Mouse (Mus musculus): ENCODE results near the gene Tns4. TPM values are rescaled to one million over a fixed set of nuclear protein-coding genes. Genes with fewer than 3 reads are reported as not detected.
A peak's percentile ranks its signal among the peaks of the same experiment; 100 is the strongest.

Gene Tns4
- polyA plus RNA-seq (2014; fragmentation: Nextera tagmentation; extraction: Ambion mirVana) = 0.22 and 0.86 TPM in 2 replicates

DNA sequence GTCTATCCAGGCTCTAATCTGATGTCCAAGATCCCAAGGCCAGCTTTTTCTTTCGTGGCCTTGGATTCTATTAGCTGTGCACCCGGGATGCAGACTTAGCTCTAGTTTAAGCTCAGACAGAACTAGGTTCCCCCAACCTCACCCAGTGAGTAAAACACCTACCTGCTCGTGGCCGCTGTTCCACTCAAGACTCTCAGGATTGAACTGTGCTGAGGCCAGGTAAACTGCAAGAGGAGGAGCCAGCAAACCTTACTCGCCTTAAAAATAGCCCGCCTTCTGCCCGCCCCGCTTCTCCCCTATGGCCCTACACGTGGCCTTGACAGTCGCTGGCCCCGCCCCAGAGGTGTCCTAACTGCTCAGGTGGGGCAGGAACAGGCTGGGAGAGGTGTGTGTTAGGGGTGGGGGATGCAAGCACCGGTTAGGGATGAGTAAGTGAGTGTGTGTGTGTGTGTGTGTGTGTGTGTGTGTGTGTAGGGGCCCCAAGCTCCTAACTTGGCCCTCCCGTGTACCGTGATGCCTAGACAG is at the start of gene Tns4:
Gene Tns4 (minus strand): TSS at position 230 of the 525 bp plus-strand sequence.
- Histone ChIP-seq H3K9me3 (replicated peaks; ENCODE audit: control insufficient read depth, low read length) (no peaks in the 10 kb centered on the region), H3K9ac (replicated peaks; ENCODE audit: low read length) (no peak within 1 kb of the TSS; the same call in 1 of the 2 replicates), H3K4me1 (ENCODE audit: control insufficient read depth, insufficient read depth, low read length) (no peaks in the 10 kb centered on the region), H3K4me2 (ENCODE audit: low read depth, low read length) (no peak within 1 kb of the TSS), H3K4me3 (ENCODE audit: low read depth, low read length) (no peak within 1 kb of the TSS), H3K27me3 (ENCODE audit: control insufficient read depth, insufficient read depth, low read length) (no peaks in the 10 kb centered on the region), H3K36me3 (replicated peaks; ENCODE audit: control insufficient read depth, insufficient read depth, low read depth, low read length) (no peaks in the 10 kb centered on the region), H3K27ac (replicated peaks; ENCODE audit: low read depth, low read length) (no peak within 1 kb of the TSS)
- DNase-seq (ENCODE audit: low spot score) (no peak), ATAC-seq (replicated peaks; ENCODE audit: insufficient number of reproducible peaks, low FRiP score, low TSS enrichment, low read depth) (no peak)
- WGBS = 61% methylated on average over 14 of the region's 14 CpGs

DNA sequence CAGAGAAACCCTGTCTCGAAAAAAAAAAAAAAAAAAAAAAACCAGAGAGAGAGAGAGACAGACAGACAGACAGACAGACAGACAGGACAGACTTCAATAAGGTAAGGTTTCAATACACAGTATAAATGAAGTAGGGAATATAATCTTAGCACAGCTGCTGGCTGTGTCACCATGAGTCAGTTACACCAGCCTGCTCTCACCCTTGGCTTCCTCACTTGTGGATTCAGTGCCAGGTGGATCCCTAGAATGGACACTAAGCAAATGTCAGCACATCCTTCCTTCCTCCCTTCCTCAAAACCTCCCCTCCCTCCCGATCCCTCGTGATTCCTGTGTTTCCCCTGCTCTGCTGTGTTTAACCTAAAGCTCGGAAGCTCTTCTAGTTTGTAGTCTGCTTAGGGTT is 48.3 kb upstream of the Tns4 start:
- H3K9me3 ChIP-seq (replicated peaks; ENCODE audit: control insufficient read depth, low read length) = no peaks in the 10 kb centered on the region
- WGBS = 70% methylated on average over 3 of the region's 4 CpGs

DNA sequence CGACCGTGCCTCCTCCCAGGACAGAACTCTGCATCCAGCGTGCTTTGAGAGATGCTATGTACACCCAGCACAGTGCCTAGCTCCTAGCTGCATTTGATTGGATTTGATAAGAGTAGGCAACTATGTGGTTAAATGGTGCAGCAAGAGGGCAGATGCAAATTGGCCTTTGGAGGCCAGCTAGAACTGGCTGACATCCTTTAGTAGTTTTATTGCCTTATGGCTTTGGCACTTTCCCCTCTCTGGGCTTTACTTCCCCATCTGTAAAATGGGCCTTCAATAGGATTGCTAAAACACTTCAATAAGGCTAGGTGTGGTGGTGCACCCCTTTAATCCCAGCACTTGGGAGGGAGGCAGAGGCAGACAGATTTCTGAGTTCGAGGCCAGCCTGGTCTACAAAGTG is 47.9 kb upstream of the Tns4 start:
- Histone ChIP-seq H3K9me3 (replicated peaks; ENCODE audit: control insufficient read depth, low read length) (no peaks in the 10 kb centered on the region), H3K36me3 (replicated peaks; ENCODE audit: control insufficient read depth, insufficient read depth, low read depth, low read length) (no peaks in the 10 kb centered on the region), H3K4me2 (ENCODE audit: low read depth, low read length) (no peak overlapping the region), H3K4me1 (ENCODE audit: control insufficient read depth, insufficient read depth, low read length) (peaks cover 16% of the 10 kb centered on the region), H3K27ac (replicated peaks; ENCODE audit: low read depth, low read length) (no peak overlapping the region), H3K27me3 (ENCODE audit: control insufficient read depth, insufficient read depth, low read length) (no peaks in the 10 kb centered on the region), H3K9ac (replicated peaks; ENCODE audit: low read length) (no peak overlapping the region), H3K4me3 (ENCODE audit: low read depth, low read length) (no peak overlapping the region)
- 69% methylated on average over 4 of the region's 4 CpGs for WGBS
- no peak for ATAC-seq (replicated peaks; ENCODE audit: insufficient number of reproducible peaks, low FRiP score, low TSS enrichment, low read depth)
- DNase-seq (ENCODE audit: low spot score) = no peak

More for the DNA sequence above, 48.3 kb upstream of the Tns4 start:
- Histone ChIP-seq H3K4me3 (ENCODE audit: low read depth, low read length) (no peak overlapping the region), H3K36me3 (replicated peaks; ENCODE audit: control insufficient read depth, insufficient read depth, low read depth, low read length) (no peaks in the 10 kb centered on the region), H3K27me3 (ENCODE audit: control insufficient read depth, insufficient read depth, low read length) (no peaks in the 10 kb centered on the region), H3K27ac (replicated peaks; ENCODE audit: low read depth, low read length) (no peak overlapping the region), H3K4me2 (ENCODE audit: low read depth, low read length) (no peak overlapping the region), H3K4me1 (ENCODE audit: control insufficient read depth, insufficient read depth, low read length) (peaks cover 12% of the 10 kb centered on the region), H3K9ac (replicated peaks; ENCODE audit: low read length) (no peak overlapping the region)
- no peak for DNase-seq (ENCODE audit: low spot score)
- no peak for ATAC-seq (replicated peaks; ENCODE audit: insufficient number of reproducible peaks, low FRiP score, low TSS enrichment, low read depth)

DNA sequence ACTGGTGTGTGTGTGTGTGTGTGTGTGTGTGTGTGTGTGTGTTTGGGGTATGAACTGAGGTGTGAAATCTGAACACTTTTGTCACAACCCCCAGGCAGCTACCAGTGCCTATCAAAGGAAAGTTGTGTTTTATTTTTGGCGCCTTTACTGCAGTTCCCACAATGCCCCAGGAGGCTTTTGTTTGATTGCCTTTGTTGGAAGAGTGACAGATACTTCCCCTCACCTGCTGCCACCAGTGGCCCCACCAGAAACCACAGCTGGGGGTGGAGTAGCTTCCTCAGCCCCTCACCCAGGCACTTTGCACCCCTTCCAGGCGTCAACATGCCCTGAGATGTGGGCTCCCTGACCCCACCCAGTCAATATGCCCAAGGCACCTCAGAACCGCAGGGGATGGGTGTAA is 47.3 kb upstream of the Tns4 start:
- H3K9ac ChIP-seq (replicated peaks; ENCODE audit: low read length) = 0 out of 2 replicates have a peak overlapping the region, but pooled peaks have one; percentile 11
- no peak overlapping the region for H3K4me2 ChIP-seq (ENCODE audit: low read depth, low read length)
- H3K4me1 ChIP-seq (ENCODE audit: control insufficient read depth, insufficient read depth, low read length) = peaks cover 21% of the 10 kb centered on the region
- no peaks in the 10 kb centered on the region for H3K36me3 ChIP-seq (replicated peaks; ENCODE audit: control insufficient read depth, insufficient read depth, low read depth, low read length)
- no peak overlapping the region for H3K4me3 ChIP-seq (ENCODE audit: low read depth, low read length)
- DNase-seq (ENCODE audit: low spot score) (no peak), ATAC-seq (replicated peaks; ENCODE audit: insufficient number of reproducible peaks, low FRiP score, low TSS enrichment, low read depth) (no peak)
- WGBS = 60% methylated on average over 3 of the region's 3 CpGs
- no peaks in the 10 kb centered on the region for H3K9me3 ChIP-seq (replicated peaks; ENCODE audit: control insufficient read depth, low read length)
- no peak overlapping the region for H3K27ac ChIP-seq (replicated peaks; ENCODE audit: low read depth, low read length)
- no peaks in the 10 kb centered on the region for H3K27me3 ChIP-seq (ENCODE audit: control insufficient read depth, insufficient read depth, low read length)

DNA sequence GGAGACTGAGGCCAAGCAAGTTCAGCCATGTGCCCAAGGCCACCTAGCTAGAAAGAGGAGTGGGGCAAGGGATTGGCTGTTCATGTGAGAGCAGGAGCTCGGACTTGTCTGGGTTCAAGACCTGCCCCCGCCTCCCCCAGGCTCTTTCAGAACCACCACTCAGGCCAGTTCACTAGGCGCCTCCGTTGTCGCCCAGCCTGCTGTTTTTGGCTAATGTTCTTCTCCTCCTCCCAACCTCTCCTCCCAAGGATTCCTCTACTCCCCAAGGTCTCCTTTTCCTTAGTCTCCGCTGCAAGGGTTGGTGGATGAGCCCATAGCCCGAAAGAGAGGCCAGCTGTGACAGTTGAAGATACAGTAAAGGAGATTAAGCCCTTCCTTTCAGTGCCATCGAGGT is 45.9 kb upstream of the Tns4 start:
- H3K27ac ChIP-seq (replicated peaks; ENCODE audit: low read depth, low read length) = peak overlapping the region; percentile 88
- no peaks in the 10 kb centered on the region for H3K27me3 ChIP-seq (ENCODE audit: control insufficient read depth, insufficient read depth, low read length)
- ATAC-seq (replicated peaks; ENCODE audit: insufficient number of reproducible peaks, low FRiP score, low TSS enrichment, low read depth) = no peak
- DNase-seq (ENCODE audit: low spot score) = no peak
- no peak overlapping the region for H3K4me3 ChIP-seq (ENCODE audit: low read depth, low read length)
- WGBS = 55% methylated on average over 8 of the region's 8 CpGs
- H3K4me1 ChIP-seq (ENCODE audit: control insufficient read depth, insufficient read depth, low read length) = peaks cover 21% of the 10 kb centered on the region
- no peak overlapping the region for H3K9ac ChIP-seq (replicated peaks; ENCODE audit: low read length)
- H3K9me3 ChIP-seq (replicated peaks; ENCODE audit: control insufficient read depth, low read length) = no peaks in the 10 kb centered on the region
- H3K36me3 ChIP-seq (replicated peaks; ENCODE audit: control insufficient read depth, insufficient read depth, low read depth, low read length) = no peaks in the 10 kb centered on the region
- no peak overlapping the region; the same call in 1 of the 2 replicates for H3K4me2 ChIP-seq (ENCODE audit: low read depth, low read length)

DNA sequence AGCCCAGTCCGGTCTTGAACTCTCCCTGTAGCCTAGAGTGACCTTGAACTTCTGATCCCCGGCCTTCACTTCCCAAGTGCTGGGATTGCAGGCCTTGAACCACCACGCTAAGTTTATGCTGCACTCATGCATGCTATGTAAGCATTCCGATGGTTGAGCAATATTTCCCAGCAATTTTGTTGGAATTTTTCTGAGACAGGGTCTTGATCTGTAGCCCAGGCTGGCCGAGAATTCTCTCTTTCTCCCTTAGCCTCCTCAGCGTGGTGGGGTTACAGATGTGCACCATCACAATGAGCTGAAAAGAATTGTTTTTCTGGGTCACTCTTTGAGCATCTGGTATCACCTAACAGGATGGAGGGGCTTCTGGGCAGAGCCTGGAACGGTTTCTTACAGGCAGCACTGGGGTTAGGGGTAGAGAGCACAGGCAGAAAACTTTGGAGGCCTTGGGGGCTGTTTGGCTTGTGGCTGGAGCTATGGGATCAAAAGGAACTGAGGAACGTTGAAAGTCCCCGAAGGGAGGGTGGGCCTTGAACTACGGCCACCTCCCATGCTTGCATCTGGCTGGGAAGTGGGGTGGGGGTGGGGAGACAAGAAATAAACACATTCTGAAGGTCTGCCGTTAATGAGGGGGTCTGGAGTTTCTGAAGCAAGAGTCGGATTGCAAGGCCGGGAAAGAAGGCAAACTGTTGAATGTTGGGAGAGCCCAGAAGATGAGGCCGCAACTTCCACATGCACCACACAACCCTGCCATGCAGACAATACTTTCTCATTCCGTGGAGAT is 45.4 kb upstream of the Tns4 start:
- DNase-seq (ENCODE audit: low spot score) (peak; percentile 55), ATAC-seq (replicated peaks; ENCODE audit: insufficient number of reproducible peaks, low FRiP score, low TSS enrichment, low read depth) (no peak)
- no peak overlapping the region for H3K4me3 ChIP-seq (ENCODE audit: low read depth, low read length)
- no peaks in the 10 kb centered on the region for H3K9me3 ChIP-seq (replicated peaks; ENCODE audit: control insufficient read depth, low read length)
- no peaks in the 10 kb centered on the region for H3K36me3 ChIP-seq (replicated peaks; ENCODE audit: control insufficient read depth, insufficient read depth, low read depth, low read length)
- WGBS = 30% methylated on average over 15 of the region's 15 CpGs
- peak overlapping the region; percentile 88 for H3K27ac ChIP-seq (replicated peaks; ENCODE audit: low read depth, low read length)
- H3K9ac ChIP-seq (replicated peaks; ENCODE audit: low read length) = no peak overlapping the region
- H3K4me2 ChIP-seq (ENCODE audit: low read depth, low read length) = no peak overlapping the region
- peaks cover 21% of the 10 kb centered on the region for H3K4me1 ChIP-seq (ENCODE audit: control insufficient read depth, insufficient read depth, low read length)
- no peaks in the 10 kb centered on the region for H3K27me3 ChIP-seq (ENCODE audit: control insufficient read depth, insufficient read depth, low read length)

DNA sequence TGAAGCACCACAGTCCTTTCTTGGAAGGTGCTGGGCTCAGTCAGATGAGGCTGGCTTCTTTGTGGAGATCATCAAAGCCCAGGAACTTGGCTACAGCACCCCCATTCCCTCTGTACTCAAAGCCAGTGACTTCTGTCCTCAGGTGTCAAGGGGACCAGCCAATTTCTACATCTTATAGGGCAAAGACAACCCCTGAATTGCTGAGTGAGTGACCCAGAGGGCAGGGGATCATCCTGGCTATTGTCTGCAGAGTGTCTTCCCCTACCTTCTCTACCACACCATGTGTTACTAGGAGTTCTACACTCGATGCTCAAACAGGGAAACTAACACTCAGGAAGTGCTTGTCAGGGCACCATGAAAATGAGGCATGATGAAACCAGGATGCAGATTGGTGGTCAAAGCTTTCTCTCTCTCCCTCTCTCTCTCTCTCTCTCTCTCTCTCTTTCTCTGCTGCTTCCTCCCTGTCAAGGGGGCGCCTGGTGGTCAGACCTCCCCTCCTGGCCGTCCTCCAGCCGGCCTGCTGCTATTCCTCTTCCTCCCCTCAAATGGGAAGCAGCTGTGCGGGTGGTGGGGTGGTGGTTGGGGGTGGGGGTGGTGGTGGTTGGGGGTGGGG is 44.3 kb upstream of the Tns4 start:
- Histone ChIP-seq H3K4me3 (ENCODE audit: low read depth, low read length) (no peak overlapping the region), H3K4me1 (ENCODE audit: control insufficient read depth, insufficient read depth, low read length) (peaks cover 21% of the 10 kb centered on the region), H3K27ac (replicated peaks; ENCODE audit: low read depth, low read length) (peak overlapping the region; percentile 88), H3K4me2 (ENCODE audit: low read depth, low read length) (no peak overlapping the region), H3K9me3 (replicated peaks; ENCODE audit: control insufficient read depth, low read length) (no peaks in the 10 kb centered on the region), H3K36me3 (replicated peaks; ENCODE audit: control insufficient read depth, insufficient read depth, low read depth, low read length) (no peaks in the 10 kb centered on the region), H3K27me3 (ENCODE audit: control insufficient read depth, insufficient read depth, low read length) (no peaks in the 10 kb centered on the region), H3K9ac (replicated peaks; ENCODE audit: low read length) (no peak overlapping the region)
- ATAC-seq (replicated peaks; ENCODE audit: insufficient number of reproducible peaks, low FRiP score, low TSS enrichment, low read depth) (no peak), DNase-seq (ENCODE audit: low spot score) (no peak)
- 16% methylated on average over 4 of the region's 5 CpGs for WGBS

Measured in embryonic facial prominence, embryonic 11.5 days (tissue).